In genomic region chr1:65112031-65112806, GRCm38 (mm10) we compare ENCODE assay signal across 8 mouse cellular contexts. TPM values are rescaled to one million over a fixed set of nuclear protein-coding genes. Genes with fewer than 3 reads are reported as not detected.
DNase-seq lines count a peak whose midpoint lies in the region; ATAC-seq and TF ChIP-seq lines count a peak whose summit lies in the region.

No protein-coding gene starts in this region.

- DNase-seq in R1 (ENCODE audit: low read depth, low spot score) = peak; percentile 92
- DNase-seq in cerebellum, adult 18-20 months = peak; percentile 67 to 76
- peak; percentile 90 for DNase-seq in forebrain, postnatal 0 days
- DNase-seq in layer of hippocampus, postnatal 14 days (ENCODE audit: low spot score in 2 of 2) = peak; percentile 49 to 87
- DNase-seq in lung, postnatal 14 days = peak; percentile 83
- peak; percentile 84 for DNase-seq in retina, postnatal 7 days (ENCODE audit: low read depth, low spot score)

- no peak overlapping the region; the same call in 1 of the 2 replicates for H3K4me2 ChIP-seq in forebrain, postnatal 0 days (ENCODE audit: low read depth)
- peak overlapping the region; percentile 43 for H3K4me2 ChIP-seq in hindbrain, embryonic 13.5 days

- H3K36me3 ChIP-seq in forebrain, postnatal 0 days (ENCODE audit: insufficient read depth) = no peaks in the 10 kb centered on the region
- no peaks in the 10 kb centered on the region for H3K36me3 ChIP-seq in hindbrain, embryonic 13.5 days

- H3K27ac ChIP-seq in forebrain, postnatal 0 days (ENCODE audit: low read depth, low read length) = no peak overlapping the region
- no peak overlapping the region; the same call in 1 of the 2 replicates for H3K27ac ChIP-seq in hindbrain, embryonic 13.5 days

- TF ChIP-seq CTCF in forebrain, postnatal 0 days (IDR thresholded peaks at IDR 0.05; ENCODE audit: low read depth) = peak; percentile 90

- no peaks in the 10 kb centered on the region for H3K27me3 ChIP-seq in forebrain, postnatal 0 days (ENCODE audit: insufficient read depth, low read length)
- no peaks in the 10 kb centered on the region for H3K27me3 ChIP-seq in hindbrain, embryonic 13.5 days

- H3K4me3 ChIP-seq in forebrain, postnatal 0 days (ENCODE audit: low read depth, low read length) = no peak overlapping the region
- 0 out of 2 replicates have a peak overlapping the region, but pooled peaks have one; percentile 3 for H3K4me3 ChIP-seq in hindbrain, embryonic 13.5 days

- no peaks in the 10 kb centered on the region for H3K4me1 ChIP-seq in forebrain, postnatal 0 days (ENCODE audit: insufficient read depth)
- H3K4me1 ChIP-seq in hindbrain, embryonic 13.5 days (replicated peaks) = peaks cover 8% of the 10 kb centered on the region

- no peak overlapping the region for H3K9ac ChIP-seq in forebrain, postnatal 0 days
- no peak overlapping the region for H3K9ac ChIP-seq in hindbrain, embryonic 13.5 days

- 11% methylated on average over 8 of the region's 8 CpGs for WGBS in forebrain, postnatal 0 days
- 14% methylated on average over 8 of the region's 8 CpGs for WGBS in hindbrain, embryonic 13.5 days

- peak; percentile 84 for ATAC-seq in forebrain, postnatal 0 days
- peak; percentile 75; the same call in 1 of the 2 replicates for ATAC-seq in hindbrain, embryonic 13.5 days (ENCODE audit: low FRiP score)
- ATAC-seq in inflammation-experienced regulatory T-cells, adult 6 months = no peak

- no peaks in the 10 kb centered on the region for H3K9me3 ChIP-seq in forebrain, postnatal 0 days (ENCODE audit: low read length)
- H3K9me3 ChIP-seq in hindbrain, embryonic 13.5 days = no peaks in the 10 kb centered on the region

RNA-seq across cellular contexts. Expression of gene Gm28845, which starts 7.1 kb away (rescaled TPM):
- 0.92 TPM in 1 of 2 replicates, not detected in the other for total RNA-seq in forebrain, postnatal 0 days (2014; rRNA removed)
- 0.52 TPM in 1 of 2 replicates, not detected in the other for polyA plus RNA-seq in forebrain, postnatal 0 days (2015; fragmentation: Nextera tagmentation; extraction: Ambion mirVana)
- not detected in 2 replicates for polyA plus RNA-seq in hindbrain, embryonic 13.5 days (2015; fragmentation: Nextera tagmentation; extraction: Ambion mirVana)
- total RNA-seq in layer of hippocampus, postnatal 14 days (2021) = 1 to 10 TPM in 1 of 2 experiments, under 1 TPM in 1; 0.60 to 1.3 TPM
- polyA plus RNA-seq in inflammation-experienced regulatory T-cells, adult 6 months (2017; shearing (Covaris generic)) = not detected

RNA-seq across cellular contexts. Expression of gene Cryga, which starts 9.0 kb away (rescaled TPM):
- not detected in 2 replicates for total RNA-seq in forebrain, postnatal 0 days (2014; rRNA removed)
- 0.39 and 0.44 TPM in 2 replicates for polyA plus RNA-seq in forebrain, postnatal 0 days (2015; fragmentation: Nextera tagmentation; extraction: Ambion mirVana)
- not detected in 2 replicates for polyA plus RNA-seq in hindbrain, embryonic 13.5 days (2015; fragmentation: Nextera tagmentation; extraction: Ambion mirVana)
- total RNA-seq in layer of hippocampus, postnatal 14 days (2021) = under 1 TPM in 1 of 2 experiments, not detected in 1; 0.65 TPM
- polyA plus RNA-seq in inflammation-experienced regulatory T-cells, adult 6 months (2017; shearing (Covaris generic)) = not detected

RNA-seq across cellular contexts. Expression of gene D630023F18Rik, which starts 10.8 kb away (rescaled TPM):
- total RNA-seq in forebrain, postnatal 0 days (2014; rRNA removed) = 6.5 and 9.8 TPM in 2 replicates
- polyA plus RNA-seq in forebrain, postnatal 0 days (2015; fragmentation: Nextera tagmentation; extraction: Ambion mirVana) = 8.2 and 12.3 TPM in 2 replicates
- polyA plus RNA-seq in hindbrain, embryonic 13.5 days (2015; fragmentation: Nextera tagmentation; extraction: Ambion mirVana) = 0.70 and 0.78 TPM in 2 replicates
- 10 to 100 TPM; 15.1 to 18.1 TPM for total RNA-seq in layer of hippocampus, postnatal 14 days (2021)
- not detected for polyA plus RNA-seq in inflammation-experienced regulatory T-cells, adult 6 months (2017; shearing (Covaris generic))

RNA-seq across cellular contexts. Expression of gene Crygb, which starts 30.1 kb away (rescaled TPM):
- not detected in 2 replicates for total RNA-seq in forebrain, postnatal 0 days (2014; rRNA removed)
- polyA plus RNA-seq in forebrain, postnatal 0 days (2015; fragmentation: Nextera tagmentation; extraction: Ambion mirVana) = 0.31 and 0.52 TPM in 2 replicates
- 0.34 TPM in 1 of 2 replicates, not detected in the other for polyA plus RNA-seq in hindbrain, embryonic 13.5 days (2015; fragmentation: Nextera tagmentation; extraction: Ambion mirVana)
- not detected for total RNA-seq in layer of hippocampus, postnatal 14 days (2021)
- polyA plus RNA-seq in inflammation-experienced regulatory T-cells, adult 6 months (2017; shearing (Covaris generic)) = not detected

RNA-seq across cellular contexts. Expression of gene Crygc, which starts 38.7 kb away (rescaled TPM):
- total RNA-seq in forebrain, postnatal 0 days (2014; rRNA removed) = not detected in 2 replicates
- not detected in 2 replicates for polyA plus RNA-seq in forebrain, postnatal 0 days (2015; fragmentation: Nextera tagmentation; extraction: Ambion mirVana)
- polyA plus RNA-seq in hindbrain, embryonic 13.5 days (2015; fragmentation: Nextera tagmentation; extraction: Ambion mirVana) = not detected in 2 replicates
- not detected for total RNA-seq in layer of hippocampus, postnatal 14 days (2021)
- polyA plus RNA-seq in inflammation-experienced regulatory T-cells, adult 6 months (2017; shearing (Covaris generic)) = not detected
